8 mouse cellular contexts compared by ENCODE assay signal in genomic region chr3:14862654-14863021, GRCm38 (mm10). TPM values are rescaled to one million over a fixed set of nuclear protein-coding genes. Genes with fewer than 3 reads are reported as not detected.
A peak's percentile ranks its signal among the peaks of the same experiment; 100 is the strongest.
DNase-seq lines count a peak whose midpoint lies in the region; ATAC-seq and TF ChIP-seq lines count a peak whose summit lies in the region.

No protein-coding gene starts in this region.

- H3K4me3 ChIP-seq in ES-E14 (ENCODE audit: insufficient read depth in 1 of 2, low read depth in 1 of 2, low read length in 2 of 2, poor library complexity in 1 of 2, severe bottlenecking in 1 of 2) = peak overlapping the region; percentile 55 to 64
- H3K4me3 ChIP-seq in hindbrain, embryonic 13.5 days = peak overlapping the region; percentile 44
- peak overlapping the region; percentile 74 for H3K4me3 ChIP-seq in megakaryocyte, embryonic 14.5 days (replicated peaks)

- peak overlapping the region; percentile 89 for H3K4me2 ChIP-seq in hindbrain, embryonic 13.5 days

- peak overlapping the region; percentile 58 for H3K9ac ChIP-seq in ES-E14 (ENCODE audit: insufficient read depth, low read depth, low read length, poor library complexity, severe bottlenecking)
- H3K9ac ChIP-seq in hindbrain, embryonic 13.5 days = peak overlapping the region; percentile 70

- in situ Hi-C loops in ES-E14 (cut with MboI; ENCODE audit: low sequenced_read_pairs in 2 of 2, unreplicated experiment in 2 of 2) = no loop called here

- peak; percentile 60 for DNase-seq in embryo, embryonic 10 days (ENCODE audit: low spot score)
- no peak for DNase-seq in embryo, embryonic 10.5 days (ENCODE audit: low spot score)
- no peak for DNase-seq in ES-E14 (ENCODE audit: low read depth, low spot score)
- DNase-seq in urinary bladder, adult 2 months (ENCODE audit: low spot score) = no peak
- no peak for DNase-seq in layer of hippocampus, adult 9-10 months (ENCODE audit: low spot score)
- no peak for DNase-seq in retina, embryonic 14.5 days (ENCODE audit: low spot score)

- H3K27me3 ChIP-seq in hindbrain, embryonic 13.5 days = 0 out of 2 replicates have a peak, but pooled peaks cover 4% of the 10 kb centered on the region
- peaks cover 25% of the 10 kb centered on the region for H3K27me3 ChIP-seq in megakaryocyte, embryonic 14.5 days (replicated peaks)

- H3K4me1 ChIP-seq in ES-E14 (ENCODE audit: control insufficient read depth in 2 of 2, insufficient read depth in 2 of 2, low read length in 2 of 2, poor library complexity in 1 of 2) = peaks cover 0 to 3% of the 10 kb centered on the region in 2 experiments; a peak in 1 of 4 replicates
- H3K4me1 ChIP-seq in hindbrain, embryonic 13.5 days (replicated peaks) = peaks cover 16% of the 10 kb centered on the region
- peaks cover 11% of the 10 kb centered on the region for H3K4me1 ChIP-seq in megakaryocyte, embryonic 14.5 days

- WGBS in hindbrain, embryonic 13.5 days = under 1% methylated on average over 9 of the region's 9 CpGs

- H3K9me3 ChIP-seq in ES-E14 (ENCODE audit: control insufficient read depth, insufficient read depth, low read depth, low read length) = no peaks in the 10 kb centered on the region
- H3K9me3 ChIP-seq in hindbrain, embryonic 13.5 days = no peaks in the 10 kb centered on the region
- H3K9me3 ChIP-seq in megakaryocyte, embryonic 14.5 days = no peaks in the 10 kb centered on the region

- peak; percentile 89 for ATAC-seq in hindbrain, embryonic 13.5 days (ENCODE audit: low FRiP score)

- H3K27ac ChIP-seq in ES-E14 (ENCODE audit: insufficient read depth, low read depth, low read length, poor library complexity, severe bottlenecking) = peak overlapping the region; percentile 58; the same call in 1 of the 2 replicates
- no peak overlapping the region for H3K27ac ChIP-seq in hindbrain, embryonic 13.5 days

- no peaks in the 10 kb centered on the region for H3K36me3 ChIP-seq in ES-E14 (ENCODE audit: control insufficient read depth, insufficient read depth, low read length, poor library complexity, severe bottlenecking)
- no peaks in the 10 kb centered on the region for H3K36me3 ChIP-seq in hindbrain, embryonic 13.5 days
- no peaks in the 10 kb centered on the region for H3K36me3 ChIP-seq in megakaryocyte, embryonic 14.5 days (replicated peaks; ENCODE audit: low read length)

TF ChIP-seq in ES-E14, 5 proteins besides CTCF, POLR2A, EP300 and RAD21:
- TF ChIP-seq ZC3H11A (IDR thresholded peaks at IDR 0.05; ENCODE audit: borderline replicate concordance, low read depth, low read length) (no peak), HCFC1 (IDR thresholded peaks at IDR 0.05; ENCODE audit: borderline replicate concordance, insufficient read depth, low read length) (no peak), ZNF384 (IDR thresholded peaks at IDR 0.05; ENCODE audit: low read depth, low read length) (no peak), CHD2 (IDR thresholded peaks at IDR 0.05; ENCODE audit: low read depth, low read length) (no peak), MAFK (IDR thresholded peaks at IDR 0.05; ENCODE audit: insufficient read depth, low read depth, low read length) (no peak)

RNA-seq across cellular contexts. Expression of gene Car3, which starts 0.7 kb away (rescaled TPM):
- 2.4 and 5.3 TPM in 2 replicates for total RNA-seq in ES-E14 (2012; rRNA removed)
- 1.1 and 1.4 TPM in 2 replicates for polyA plus RNA-seq in hindbrain, embryonic 13.5 days (2015; fragmentation: Nextera tagmentation; extraction: Ambion mirVana)
- not detected in 2 replicates for polyA plus RNA-seq in megakaryocyte, embryonic 14.5 days (2012; ENCODE audit: insufficient read depth, low replicate concordance)
- 476 and 674 TPM in 2 replicates for polyA plus RNA-seq in urinary bladder, adult 2 months (2012; rRNA removed)

RNA-seq across cellular contexts. Expression of gene Car2, which starts 23.4 kb away (rescaled TPM):
- 92.9 and 132 TPM in 2 replicates for total RNA-seq in ES-E14 (2012; rRNA removed)
- 29.6 and 31.4 TPM in 2 replicates for polyA plus RNA-seq in hindbrain, embryonic 13.5 days (2015; fragmentation: Nextera tagmentation; extraction: Ambion mirVana)
- polyA plus RNA-seq in megakaryocyte, embryonic 14.5 days (2012; ENCODE audit: insufficient read depth, low replicate concordance) = 53.1 and 125 TPM in 2 replicates
- polyA plus RNA-seq in urinary bladder, adult 2 months (2012; rRNA removed) = 18.4 and 21.6 TPM in 2 replicates

RNA-seq across cellular contexts. Expression of gene Car1, which starts 54.5 kb away (rescaled TPM):
- not detected in 2 replicates for total RNA-seq in ES-E14 (2012; rRNA removed)
- polyA plus RNA-seq in hindbrain, embryonic 13.5 days (2015; fragmentation: Nextera tagmentation; extraction: Ambion mirVana) = not detected in 2 replicates
- polyA plus RNA-seq in megakaryocyte, embryonic 14.5 days (2012; ENCODE audit: insufficient read depth, low replicate concordance) = 1.1 TPM in 1 of 2 replicates, not detected in the other
- 0.21 TPM in 2 replicates for polyA plus RNA-seq in urinary bladder, adult 2 months (2012; rRNA removed)

Comparison
In these comparisons a context has a peak if more than half of its experiments do, and no peak if none do; other contexts are left out.
1. RNA of gene Car3, which starts 0.7 kb away (polyA plus RNA-seq): 476 to 674 TPM in urinary bladder, adult 2 months; 1.1 to 1.4 TPM in hindbrain, embryonic 13.5 days and not detected in megakaryocyte, embryonic 14.5 days; every median in the first group is over 100 times any median in the second.
2. Peak in every context shown above with its lines, with median percentiles within 50 percentile points of each other: H3K4me3 ChIP-seq.